Mouse (Mus musculus) stomach, embryonic 14.5 days (tissue): ENCODE measurements around the gene Foxd2. TPM values are rescaled to one million over a fixed set of nuclear protein-coding genes. Genes with fewer than 3 reads are reported as not detected.

ENCODE experiments used
- ATAC-seq: fragments of 200-750 bp; cut with Nextera tagmentation; 2 replicates; pipeline ENCODE4 v1.8.0; 2017; ENCODE audit warnings: low read depth, moderate TSS enrichment; ENCODE audit not compliant: insufficient number of reproducible peaks, insufficient read depth, low FRiP score
- H3K27ac ChIP-seq: fragments of 300-500 bp; sonication (generic); 2 replicates; pipeline ENCODE4 v1.5.1; 2014; ENCODE audit warnings: mild to moderate bottlenecking, low read length, moderate library complexity, mixed read lengths
- H3K27me3 ChIP-seq: fragments of 300-500 bp; sonication (generic); 2 replicates; pipeline ENCODE4 v1.6.1; 2014; ENCODE audit warnings: low read length, control low read depth, mixed read lengths; ENCODE audit not compliant: control insufficient read depth, insufficient read depth
- H3K36me3 ChIP-seq: fragments of 300-500 bp; sonication (generic); 2 replicates; pipeline ENCODE4 v1.6.1; 2014; ENCODE audit warnings: mild to moderate bottlenecking, control low read depth, low read length, moderate library complexity, mixed read lengths; ENCODE audit not compliant: control insufficient read depth, insufficient read depth
- H3K4me1 ChIP-seq: fragments of 300-500 bp; sonication (generic); 2 replicates; pipeline ENCODE4 v1.6.1; 2014; ENCODE audit warnings: low read length, control low read depth, mixed read lengths; ENCODE audit not compliant: control insufficient read depth, insufficient read depth
- H3K4me2 ChIP-seq: fragments of 300-500 bp; sonication (generic); replicated peaks from 2 replicates; pipeline ENCODE4 v1.6.1; 2014; ENCODE audit warnings: low read depth, low read length, control low read depth
- H3K4me3 ChIP-seq: fragments of 300-500 bp; sonication (generic); 2 replicates; pipeline ENCODE4 v1.5.1; 2014; ENCODE audit warnings: low read depth, low read length, control low read depth
- H3K9ac ChIP-seq: fragments of 300-500 bp; sonication (generic); replicated peaks from 2 replicates; pipeline ENCODE4 v1.6.1; 2014; ENCODE audit warnings: low read depth, mild to moderate bottlenecking, control low read depth, low read length, moderate library complexity, mixed read lengths
- H3K9me3 ChIP-seq: fragments of 300-500 bp; sonication (generic); 2 replicates; pipeline ENCODE4 v1.6.1; 2016; ENCODE audit warnings: low read depth, low read length, control low read depth; ENCODE audit not compliant: control insufficient read depth
- WGBS: fragments of 180-500 bp; shearing (Covaris S2); extraction: QIAGEN DNeasy Blood & Tissue Kit; methylation state at CpG from one replicate; pipeline ENCODE4 v1.1.7; 2014; 5-methylcytosine and 5-hydroxymethylcytosine counted together
- polyA plus RNA-seq: library from polyadenylated mRNA; unstranded; fragments of >200 nt; fragmentation: Nextera tagmentation; extraction: Ambion mirVana; gene quantifications from 2 replicates; pipeline ENCODE4 v1.2.1, GENCODE M21; 2014

Gene Foxd2
- not detected in 2 replicates for polyA plus RNA-seq

- Histone ChIP-seq H3K9ac (0 out of 2 replicates have a peak within 1 kb of the TSS, but pooled peaks have one; percentile 3), H3K27ac (no peak within 1 kb of the TSS), H3K9me3 (no peaks in the 10 kb centered on the region), H3K4me3 (peak within 1 kb of the TSS; percentile 38), H3K36me3 (no peaks in the 10 kb centered on the region), H3K4me1 (peaks cover 9% of the 10 kb centered on the region; the same call in 1 of the 2 replicates), H3K4me2 (peak within 1 kb of the TSS; percentile 73), H3K27me3 (peaks cover 79% of the 10 kb centered on the region)
- peak; percentile 87 for ATAC-seq
- 1% methylated on average over 58 of the region's 64 CpGs for WGBS
These were observed at the start of gene Foxd2 for GRCm38 (mm10) chr4:114908829-114909601. TSS of gene Foxd2 (minus strand) at chr4:114908873.

DNA sequence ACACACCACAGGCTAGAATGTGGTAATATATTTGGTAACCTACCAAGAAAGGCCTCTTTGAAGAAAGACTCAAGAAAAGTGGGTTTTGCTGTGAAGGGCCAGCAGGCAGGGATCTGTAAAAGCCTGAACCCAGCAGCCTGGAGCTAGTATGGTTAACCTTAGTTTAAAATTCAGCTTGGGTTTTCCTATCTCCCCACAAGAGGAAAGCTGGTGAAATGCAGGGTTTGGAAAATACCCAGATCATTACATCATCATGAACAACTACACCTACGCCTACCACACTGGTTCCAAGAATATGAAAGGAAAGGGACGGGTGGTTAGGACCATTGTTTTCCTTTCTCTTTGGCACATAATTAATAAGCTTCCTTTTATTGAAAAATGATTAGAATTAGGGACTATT, 49.6 kb upstream of the Foxd2 start:
- Histone ChIP-seq H3K9ac (no peak overlapping the region), H3K27ac (no peak overlapping the region), H3K4me2 (no peak overlapping the region), H3K4me1 (no peaks in the 10 kb centered on the region), H3K36me3 (peaks cover 4% of the 10 kb centered on the region), H3K4me3 (no peak overlapping the region), H3K9me3 (no peaks in the 10 kb centered on the region), H3K27me3 (no peaks in the 10 kb centered on the region)
- 87% methylated on average over 2 of the region's 2 CpGs for WGBS
- ATAC-seq = no peak

GRCm38 (mm10) chr4:114957403-114957802, 48.7 kb upstream of the Foxd2 start:
- no peak overlapping the region for H3K4me2 ChIP-seq
- H3K27ac ChIP-seq = no peak overlapping the region
- H3K9ac ChIP-seq = no peak overlapping the region
- peaks cover 4% of the 10 kb centered on the region for H3K36me3 ChIP-seq
- H3K4me1 ChIP-seq = no peaks in the 10 kb centered on the region
- no peaks in the 10 kb centered on the region for H3K9me3 ChIP-seq
- ATAC-seq = no peak
- H3K4me3 ChIP-seq = no peak overlapping the region
- no peaks in the 10 kb centered on the region for H3K27me3 ChIP-seq

DNA sequence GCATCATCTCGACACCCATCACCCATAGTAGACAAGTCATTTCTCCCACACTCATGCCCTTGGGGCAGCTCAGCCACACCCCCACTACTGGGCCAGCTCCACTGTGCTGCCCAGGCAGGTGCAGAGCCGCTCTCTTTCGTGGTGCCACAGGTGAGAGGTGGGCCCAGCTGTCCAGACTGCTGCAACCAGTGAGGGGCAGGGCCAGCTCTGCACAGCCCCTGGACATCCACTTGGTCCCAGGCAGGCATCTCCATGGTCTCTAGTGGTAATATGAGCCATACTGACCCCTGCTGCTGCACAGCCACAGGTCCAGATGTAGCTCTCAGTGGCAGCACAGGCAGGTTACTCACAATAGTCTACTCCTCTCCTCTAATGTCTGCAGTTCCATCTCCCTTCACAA, 44.5 kb upstream of the Foxd2 start:
- H3K27ac ChIP-seq = no peak overlapping the region
- H3K36me3 ChIP-seq = no peaks in the 10 kb centered on the region; the same call in 1 of the 2 replicates
- H3K9me3 ChIP-seq = no peaks in the 10 kb centered on the region
- WGBS = 74% methylated on average over 3 of the region's 3 CpGs
- H3K27me3 ChIP-seq = no peaks in the 10 kb centered on the region
- H3K4me3 ChIP-seq = no peak overlapping the region
- peak; percentile 14; the same call in 1 of the 2 replicates for ATAC-seq
- no peaks in the 10 kb centered on the region for H3K4me1 ChIP-seq
- H3K4me2 ChIP-seq = no peak overlapping the region
- no peak overlapping the region for H3K9ac ChIP-seq

DNA sequence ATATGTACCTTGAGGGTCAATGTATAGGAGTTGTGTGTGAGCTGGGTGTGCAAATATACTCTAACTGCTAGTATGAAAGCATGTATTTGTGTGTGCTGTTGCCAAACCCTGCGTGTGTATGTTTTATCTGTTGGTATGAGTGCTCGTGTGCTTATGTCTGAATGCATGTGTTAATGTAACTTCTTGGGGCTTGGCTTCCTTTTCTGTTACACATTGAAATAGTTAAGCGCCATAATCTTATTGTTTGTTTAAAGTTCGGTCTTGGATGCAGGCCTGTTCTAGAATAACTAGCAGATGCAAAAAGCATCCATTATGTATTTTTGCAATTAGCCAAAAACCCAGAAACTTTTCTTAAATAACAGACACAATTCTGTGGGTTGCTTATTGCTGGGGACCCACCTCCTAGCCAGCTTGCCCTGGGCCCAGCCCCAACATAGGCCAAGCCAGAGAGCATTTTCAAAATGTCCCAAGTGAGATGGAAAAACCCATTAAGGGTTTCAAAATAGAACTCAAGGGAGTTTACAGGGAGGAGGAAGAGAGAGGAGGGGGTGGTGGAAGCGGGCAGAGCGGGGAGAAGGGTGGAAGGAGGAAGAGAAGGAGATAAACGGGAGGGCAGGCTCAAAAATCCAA, 39.3 kb upstream of the Foxd2 start:
- Histone ChIP-seq H3K4me3 (no peak overlapping the region), H3K9me3 (no peaks in the 10 kb centered on the region), H3K4me2 (no peak overlapping the region), H3K9ac (no peak overlapping the region), H3K36me3 (no peaks in the 10 kb centered on the region), H3K27ac (no peak overlapping the region), H3K4me1 (no peaks in the 10 kb centered on the region), H3K27me3 (no peaks in the 10 kb centered on the region)
- ATAC-seq = no peak
- WGBS = 48% methylated on average over 7 of the region's 7 CpGs

- Histone ChIP-seq H3K36me3 (no peaks in the 10 kb centered on the region), H3K4me3 (no peak overlapping the region), H3K27me3 (no peaks in the 10 kb centered on the region), H3K9ac (no peak overlapping the region), H3K4me1 (no peaks in the 10 kb centered on the region), H3K4me2 (no peak overlapping the region), H3K9me3 (no peaks in the 10 kb centered on the region), H3K27ac (no peak overlapping the region)
- ATAC-seq = peak; percentile 68; the same call in 1 of the 2 replicates
- 17% methylated on average over 6 of the region's 6 CpGs for WGBS
These were observed 38.7 kb upstream of the Foxd2 start for GRCm38 (mm10) chr4:114947395-114947794.

- ATAC-seq = no peak
- H3K4me2 ChIP-seq = no peak overlapping the region
- H3K27me3 ChIP-seq = no peaks in the 10 kb centered on the region
- no peak overlapping the region for H3K27ac ChIP-seq
- no peaks in the 10 kb centered on the region for H3K36me3 ChIP-seq
- no peaks in the 10 kb centered on the region for H3K9me3 ChIP-seq
- no peak overlapping the region for H3K4me3 ChIP-seq
- no peaks in the 10 kb centered on the region for H3K4me1 ChIP-seq
- 78% methylated on average over 4 of the region's 4 CpGs for WGBS
- no peak overlapping the region for H3K9ac ChIP-seq
These were observed 37.7 kb upstream of the Foxd2 start for GRCm38 (mm10) chr4:114946416-114946815.

GRCm38 (mm10) chr4:114945021-114945420, 36.3 kb upstream of the Foxd2 start:
- Histone ChIP-seq H3K9ac (no peak overlapping the region), H3K36me3 (no peaks in the 10 kb centered on the region), H3K4me2 (no peak overlapping the region), H3K4me1 (no peaks in the 10 kb centered on the region), H3K4me3 (no peak overlapping the region), H3K27ac (no peak overlapping the region), H3K27me3 (no peaks in the 10 kb centered on the region), H3K9me3 (no peaks in the 10 kb centered on the region)
- ATAC-seq = no peak
- 43% methylated on average over 5 of the region's 5 CpGs for WGBS
